ENCODE assay signal across 14 mouse cellular contexts in the genomic region with DNA sequence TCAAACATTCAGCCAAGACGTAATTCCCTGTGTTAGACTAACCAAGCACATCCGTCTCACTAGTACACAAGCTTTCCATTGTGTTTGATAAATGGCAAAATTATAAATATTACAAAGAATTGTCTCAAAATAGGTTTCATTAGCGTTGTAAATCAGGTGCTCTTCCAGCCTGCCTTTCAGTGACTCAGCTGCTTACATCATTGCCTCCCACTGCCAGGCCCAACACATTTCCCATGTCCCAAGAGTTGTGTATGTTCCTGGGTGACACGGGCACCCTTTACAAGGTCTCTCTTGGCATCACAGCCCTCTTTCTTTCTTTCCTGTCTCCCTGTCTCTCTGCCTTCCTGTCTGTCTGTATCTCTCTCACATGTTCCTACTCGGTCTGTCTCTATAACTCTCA.
"Had no signal": no experiment of that assay in that cellular context is flagged by ENCODE, and none has a peak within 500 bp of the region (broad histone marks: within the 10 kb centered on the region; RNA-seq: fewer than 3 reads in every experiment).

No protein-coding gene starts in this region.

- H3K36me3 ChIP-seq: limb, embryonic 13.5 days; liver, embryonic 15.5 days; midbrain, embryonic 13.5 days had no signal

- H3K27me3 ChIP-seq: limb, embryonic 13.5 days; liver, embryonic 15.5 days; midbrain, embryonic 13.5 days had no signal

- H3K4me3 ChIP-seq: limb, embryonic 13.5 days; liver, embryonic 15.5 days; midbrain, embryonic 13.5 days had no signal

- H3K9ac ChIP-seq: limb, embryonic 13.5 days; liver, embryonic 15.5 days; midbrain, embryonic 13.5 days had no signal

- H3K9me3 ChIP-seq: limb, embryonic 13.5 days; liver, embryonic 15.5 days; midbrain, embryonic 13.5 days had no signal

- H3K27ac ChIP-seq: limb, embryonic 13.5 days; liver, embryonic 15.5 days; stomach, postnatal 0 days had no signal

- DNase-seq: kidney, adult 18-20 months; kidney, postnatal 10 days; kidney, postnatal 4 days; left cerebral cortex, postnatal 4 days; lung, adult 2 months; lung, postnatal 36 days; right cerebral cortex, postnatal 25 days; thymus, postnatal 4 days had no signal

- H3K4me1 ChIP-seq: limb, embryonic 13.5 days; liver, embryonic 15.5 days had no signal

- H3K4me2 ChIP-seq: limb, embryonic 13.5 days; liver, embryonic 11.5 days; liver, embryonic 15.5 days; midbrain, embryonic 13.5 days had no signal

- ATAC-seq: lung, postnatal 0 days; midbrain, embryonic 13.5 days had no signal
